Mouse (Mus musculus): ENCODE results near the gene Mark4.

The Mark4 gene

DNA sequence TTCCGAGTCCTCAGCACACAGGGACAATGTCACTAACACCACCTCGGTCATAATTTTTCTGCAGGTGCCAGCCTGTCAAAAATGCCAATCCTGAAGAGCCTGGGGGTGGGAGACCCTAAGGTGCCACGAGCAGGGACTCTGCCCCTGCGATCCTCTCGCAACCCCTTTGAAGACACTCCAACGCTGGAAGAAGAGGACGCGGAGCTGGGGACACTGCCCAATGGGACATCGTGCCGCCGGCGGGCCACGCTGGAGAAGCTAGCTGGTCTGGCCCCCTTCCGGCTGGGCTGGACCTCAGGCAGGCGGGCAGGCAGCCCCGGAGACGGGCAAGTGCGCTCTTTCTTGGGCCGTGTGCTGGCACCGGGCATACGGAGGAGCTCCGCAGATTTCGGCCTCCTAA lies 10.8 kb upstream of the Mark4 start:
- DNase-seq, result no peak

DNA sequence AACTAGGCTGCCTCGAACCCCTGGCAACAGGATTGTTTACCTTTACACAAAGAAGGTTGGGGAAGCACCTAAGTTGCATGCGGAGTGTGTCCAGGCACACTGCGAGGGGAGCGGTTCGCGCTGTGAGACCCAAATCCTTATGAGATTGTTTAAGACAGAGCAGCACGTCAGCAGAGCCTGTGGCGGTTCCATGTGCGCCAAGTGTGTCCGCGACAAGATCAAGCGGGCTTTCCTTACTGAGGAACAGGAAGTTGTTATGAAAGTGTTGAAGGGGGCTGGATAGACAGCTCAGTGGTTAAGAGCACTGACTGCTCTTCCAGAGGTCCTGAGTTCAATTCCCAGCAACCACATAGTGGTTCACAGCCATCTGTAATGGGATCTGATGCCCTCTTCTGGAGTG lies 9.7 kb upstream of the Mark4 start:
- no peak for DNase-seq

GRCm38 (mm10) chr7:19467638-19468037 lies 9.0 kb upstream of the Mark4 start:
- DNase-seq, result no peak

GRCm38 (mm10) chr7:19466602-19467145 lies 8.1 kb upstream of the Mark4 start:
- no peak for DNase-seq

GRCm38 (mm10) chr7:19464367-19465307 lies 6.0 kb upstream of the Mark4 start:
- DNase-seq, result no peak

DNA sequence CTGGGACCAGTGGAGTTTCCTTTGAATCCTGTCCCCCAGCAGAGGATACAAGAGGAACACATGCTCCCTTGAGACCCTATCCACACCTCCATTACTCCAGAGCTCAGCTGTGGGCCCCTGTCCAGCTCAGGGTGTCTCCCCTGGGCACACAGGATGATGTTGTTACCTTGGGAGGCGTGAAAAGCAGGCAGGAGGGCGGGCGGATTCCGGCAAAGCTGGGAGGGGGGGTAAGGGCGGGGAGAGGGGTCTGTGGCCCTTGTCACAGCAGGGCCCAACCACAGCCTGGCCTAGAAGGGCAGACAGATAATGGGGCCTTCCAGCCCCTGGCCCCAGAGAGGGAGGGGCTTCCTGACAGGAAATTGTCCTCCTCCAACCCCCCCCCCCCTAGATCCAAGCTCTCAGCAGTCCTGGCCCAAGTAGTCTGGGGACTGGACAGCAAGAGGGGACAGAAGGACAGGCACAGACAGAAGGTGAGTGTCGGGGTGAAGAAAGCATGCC lies 4.3 kb upstream of the Mark4 start, which contains the start of gene Exoc3l2:
Gene Exoc3l2 (plus strand): TSS at position 448 of the 498 bp plus-strand sequence.
- DNase-seq, result no peak

GRCm38 (mm10) chr7:19462443-19462842 lies 3.8 kb upstream of the Mark4 start:
- no peak for DNase-seq

GRCm38 (mm10) chr7:19461488-19461887 lies 2.9 kb upstream of the Mark4 start:
- DNase-seq, result peak; percentile 89

GRCm38 (mm10) chr7:19460500-19460899 lies 1.9 kb upstream of the Mark4 start:
- DNase-seq, result no peak

DNA sequence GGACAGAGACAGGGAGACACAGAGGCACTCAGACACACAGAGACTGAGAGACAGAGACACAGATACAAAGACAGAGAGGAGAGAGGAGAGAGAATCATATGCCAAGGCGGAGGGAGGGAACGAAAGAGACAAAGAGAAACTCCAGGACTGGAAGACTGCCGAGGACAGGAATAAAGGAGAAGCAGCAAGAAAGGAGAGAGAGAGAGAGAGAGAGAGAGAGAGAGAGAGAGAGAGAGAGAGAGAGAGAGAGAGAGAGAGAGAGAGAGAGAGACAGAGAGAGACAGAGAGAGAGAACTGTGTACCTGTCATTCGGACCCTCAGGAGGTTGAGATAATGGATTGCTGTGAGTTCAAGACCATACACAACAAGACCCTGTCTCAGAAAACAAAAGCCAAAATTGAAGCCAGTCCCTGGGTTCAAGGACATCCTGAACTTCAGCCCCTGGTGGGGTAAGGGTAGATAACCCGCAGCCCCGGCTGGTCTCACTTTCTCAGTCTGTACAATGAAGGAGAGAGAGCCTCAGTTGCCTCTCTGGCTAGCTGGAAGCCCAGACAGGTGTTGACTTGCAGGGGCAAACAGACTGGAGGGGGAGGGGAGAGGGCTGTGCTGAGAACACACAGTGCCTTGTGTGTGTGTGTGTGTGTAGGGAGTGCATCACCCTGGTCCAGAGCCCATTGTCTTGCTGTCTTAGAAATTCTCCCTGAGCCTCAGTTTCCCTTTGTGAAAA lies 686 bp upstream of the Mark4 start:
- no peak for DNase-seq

DNA sequence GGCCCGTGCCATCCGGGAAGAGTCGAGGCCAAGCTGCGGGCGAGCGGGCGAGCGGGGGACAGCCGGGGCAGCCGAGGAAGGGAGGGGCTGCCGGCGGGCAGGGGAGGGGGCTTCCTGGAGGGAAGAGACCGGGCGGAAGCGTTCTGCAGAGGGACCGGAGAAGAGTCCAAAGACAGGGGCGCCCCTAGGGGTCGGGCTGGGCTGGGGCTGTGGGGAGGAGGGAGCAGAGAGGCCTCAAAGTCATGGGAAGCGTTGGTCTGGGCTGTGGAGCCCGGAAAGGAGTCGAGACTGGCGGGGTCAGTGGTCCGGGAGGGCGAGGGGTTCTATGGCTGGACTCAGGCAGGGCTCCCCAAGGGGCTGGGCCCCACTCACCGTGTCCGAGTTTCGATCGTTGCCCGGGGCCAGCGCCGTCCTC lies 542 bp downstream of the Mark4 start:
- DNase-seq, result peak; percentile 89

GRCm38 (mm10) chr7:19457414-19458071 lies 1.1 kb downstream of the Mark4 start:
- no peak for DNase-seq

DNA sequence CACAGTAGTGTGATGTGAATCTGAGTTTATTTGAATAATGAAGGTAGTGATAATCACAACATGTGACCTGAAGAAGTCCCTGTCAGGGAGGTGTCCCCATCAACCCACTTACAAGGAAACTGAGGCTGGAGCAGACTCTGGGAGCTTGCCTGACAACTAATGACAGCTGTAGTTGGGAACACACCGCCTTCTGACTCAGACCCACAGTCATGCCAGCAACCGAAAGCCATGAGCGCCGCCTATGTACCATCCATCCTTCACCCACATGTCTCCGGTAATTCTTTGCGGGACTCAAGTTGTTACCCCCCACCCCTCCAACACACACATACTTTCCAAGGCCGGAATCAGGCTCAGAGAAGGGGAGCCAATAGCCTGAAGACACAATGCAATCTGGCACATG lies 2.0 kb downstream of the Mark4 start:
- DNase-seq, result no peak

GRCm38 (mm10) chr7:19455819-19456495 lies 2.7 kb downstream of the Mark4 start:
- no peak for DNase-seq

- no peak for DNase-seq
Observed at GRCm38 (mm10) chr7:19455186-19455585, 3.4 kb downstream of the Mark4 start.

DNA sequence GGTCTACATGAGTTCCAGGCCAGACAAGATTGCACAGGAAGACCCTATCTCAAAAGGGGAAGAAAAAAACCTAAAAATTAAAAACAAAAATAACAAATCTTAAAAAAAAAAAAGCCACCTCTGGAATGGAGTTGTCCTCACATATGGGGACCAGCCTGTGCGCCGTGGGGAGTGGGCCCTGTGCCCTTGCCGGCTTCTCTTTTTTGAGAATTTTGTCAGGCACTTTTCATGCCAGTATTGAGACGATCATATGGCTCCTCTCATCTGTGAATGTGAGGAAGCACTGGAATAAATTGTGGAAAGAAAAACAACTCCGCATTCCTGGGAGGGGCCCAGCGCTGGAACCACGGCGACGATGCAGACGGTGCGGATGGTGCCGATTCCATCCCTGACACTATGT lies 9.5 kb downstream of the Mark4 start:
- no peak for DNase-seq

DNA sequence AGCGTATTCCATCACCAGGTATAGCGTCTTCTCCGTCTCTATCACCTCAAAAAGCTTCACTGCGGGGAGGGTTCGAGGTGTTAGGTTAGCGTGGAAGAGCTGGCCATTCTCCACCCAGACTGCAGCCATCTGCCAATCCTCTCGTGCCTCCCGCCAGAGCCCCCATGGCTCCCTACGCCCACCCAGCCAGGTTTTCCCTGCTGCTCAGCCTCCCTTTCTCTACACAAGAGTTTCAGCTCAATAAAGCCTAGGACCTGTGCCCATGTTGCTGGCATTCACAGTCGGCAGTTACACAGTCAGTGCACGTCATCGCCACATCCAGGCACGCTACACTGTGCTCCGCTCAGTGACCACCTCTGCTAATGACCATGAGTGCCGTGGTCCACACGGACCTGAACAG lies 10.9 kb downstream of the Mark4 start:
- DNase-seq, result no peak

DNA sequence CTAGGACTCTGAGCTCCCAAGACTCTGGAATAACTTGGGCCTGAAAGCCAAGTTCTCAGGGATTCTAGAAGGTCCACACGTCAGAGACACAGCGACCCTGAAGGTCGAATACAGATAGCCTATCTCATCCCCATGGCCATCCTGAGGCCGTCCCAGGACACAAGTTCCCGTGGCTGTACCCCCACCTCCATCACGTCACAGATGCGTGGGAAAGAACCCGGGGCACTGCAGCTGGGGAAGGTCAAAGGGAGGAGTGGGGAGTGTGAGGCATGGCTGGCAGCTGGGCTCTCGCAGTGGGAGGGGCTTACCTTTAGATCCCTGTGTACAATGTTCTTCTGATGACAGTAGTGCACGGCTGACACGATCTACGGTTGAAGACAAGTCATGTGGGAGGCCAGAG lies 13.8 kb downstream of the Mark4 start:
- DNase-seq, result no peak

DNA sequence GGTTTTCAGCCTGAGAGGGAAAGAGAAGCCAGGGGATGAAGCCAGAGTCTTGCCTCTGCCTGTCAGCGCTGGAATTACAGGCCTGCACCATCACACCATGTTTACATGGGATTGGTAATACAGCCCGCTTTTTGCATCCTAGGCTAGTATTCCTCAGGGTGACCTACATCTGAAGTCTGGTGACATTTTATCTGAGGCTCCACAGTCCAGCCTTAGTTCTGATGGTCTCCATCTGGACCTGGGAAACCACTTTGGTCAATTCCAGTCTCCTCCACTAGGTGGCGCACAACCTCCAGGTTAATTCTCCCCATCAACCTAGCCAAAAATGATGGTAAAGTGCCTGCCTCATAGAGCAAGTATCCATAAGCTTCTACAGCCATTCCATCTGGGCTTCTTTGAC lies 15.3 kb downstream of the Mark4 start:
- peak; percentile 91 for DNase-seq

DNA sequence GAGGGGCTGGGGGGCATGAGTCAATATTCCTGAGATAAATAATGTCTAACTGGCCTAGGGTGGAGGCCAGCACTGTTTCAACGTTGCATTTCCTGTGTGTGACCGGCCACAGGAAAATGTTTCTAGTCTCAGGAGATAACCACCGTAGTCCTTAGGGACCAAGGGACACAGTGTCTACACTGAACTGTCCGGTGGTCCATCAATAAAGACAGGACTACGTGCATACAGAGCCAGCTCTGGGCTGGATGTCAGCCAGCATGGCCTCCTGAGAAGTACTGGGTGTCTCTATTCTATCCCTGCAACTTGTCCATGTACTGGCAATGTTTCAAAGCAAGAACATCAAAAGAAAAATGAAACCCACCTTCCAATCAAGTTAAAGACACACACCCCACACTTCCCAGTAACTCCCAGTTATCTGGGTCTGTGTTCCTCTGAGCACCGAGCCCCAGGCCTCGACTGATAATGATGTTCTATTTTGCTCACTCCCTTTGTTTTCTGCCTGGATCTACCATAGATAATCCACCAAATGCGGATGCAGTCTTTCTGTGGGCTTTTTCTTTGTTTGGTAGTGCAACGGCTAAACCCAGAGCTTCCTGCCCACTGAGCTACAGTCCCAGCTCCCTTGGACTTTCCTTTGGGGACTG lies 17.1 kb downstream of the Mark4 start:
- peak; percentile 48 for DNase-seq

DNA sequence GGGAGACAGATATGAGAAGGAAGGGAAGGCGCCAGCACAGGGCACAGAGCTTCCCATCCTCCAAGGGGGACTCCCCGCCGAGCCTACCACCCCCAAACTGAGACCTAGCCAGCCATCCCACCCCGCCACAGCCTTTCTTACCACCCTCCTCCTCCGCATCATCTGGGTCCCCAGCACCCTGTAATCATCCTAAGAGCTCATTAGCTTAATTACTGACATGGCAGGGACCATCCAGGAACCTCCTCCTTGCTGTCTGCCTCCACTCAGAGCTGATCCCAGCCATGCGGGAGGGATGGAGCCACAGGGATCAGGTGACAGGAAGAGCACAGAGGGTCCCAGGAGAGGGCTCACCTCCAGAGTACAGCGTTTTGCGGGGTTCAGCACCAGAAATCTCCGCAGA lies 21.6 kb downstream of the Mark4 start:
- no peak for DNase-seq

GRCm38 (mm10) chr7:19436276-19436675 lies 22.3 kb downstream of the Mark4 start:
- DNase-seq, result no peak
